Mouse (Mus musculus): ENCODE measurements around the gene Scamp3.

- TF ChIP-seq CTCF (IDR thresholded peaks at IDR 0.05; ENCODE audit: low read depth, low read length) (no peak), POLR2A (IDR thresholded peaks at IDR 0.05; ENCODE audit: extremely low read depth, insufficient read depth, low read length) (0 out of 2 replicates have a peak, but pooled peaks have one; percentile 19)
Observed at GRCm38 (mm10) chr3:89213803-89214530, 36.7 kb downstream of the Scamp3 start.

All from liver, adult 2 months (tissue).